Mouse (Mus musculus): Measurements from ENCODE around the gene Ank.

Ank gene

DNA sequence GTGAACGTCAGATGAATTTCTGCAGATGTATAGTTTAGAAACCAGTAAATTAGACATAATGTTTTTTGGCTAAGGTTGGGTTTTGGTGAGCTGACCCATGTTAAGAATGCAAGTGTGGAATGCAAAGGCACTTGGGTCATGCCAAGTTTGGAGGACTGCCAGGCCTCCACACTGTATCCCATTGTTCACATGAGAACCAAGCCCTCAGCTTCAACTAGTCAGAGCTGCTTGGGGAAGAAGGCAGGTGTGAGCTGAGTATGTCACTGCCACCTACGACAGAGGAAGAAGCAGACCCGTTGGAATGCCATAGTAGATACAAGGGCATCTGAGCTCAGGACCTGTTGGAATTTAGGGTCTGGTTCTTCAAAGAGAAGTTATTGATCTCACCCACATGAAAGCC lies 109.5 kb downstream of the Ank start:
- DNase-seq (ENCODE audit: low spot score): no peak

DNA sequence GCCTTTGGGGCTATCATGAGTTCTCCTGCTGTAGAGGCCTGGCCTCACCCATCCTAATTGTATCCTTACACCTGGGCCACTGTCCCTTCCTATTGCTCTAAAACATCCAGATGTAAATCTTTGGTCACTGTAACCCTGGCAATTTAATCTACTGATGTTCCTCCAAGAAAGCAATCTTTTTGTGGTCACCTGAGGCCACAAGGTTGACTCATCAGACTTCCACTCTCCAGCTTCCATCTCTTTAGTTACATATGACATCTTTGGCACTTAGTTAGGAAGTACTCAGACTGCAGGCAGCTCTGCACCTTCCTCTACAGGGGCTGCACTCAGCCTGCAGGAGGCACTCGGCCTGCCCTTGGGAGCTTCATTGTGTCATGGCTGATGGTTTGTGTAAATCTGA lies 110.4 kb downstream of the Ank start:
- no peak for DNase-seq (ENCODE audit: low spot score)

DNA sequence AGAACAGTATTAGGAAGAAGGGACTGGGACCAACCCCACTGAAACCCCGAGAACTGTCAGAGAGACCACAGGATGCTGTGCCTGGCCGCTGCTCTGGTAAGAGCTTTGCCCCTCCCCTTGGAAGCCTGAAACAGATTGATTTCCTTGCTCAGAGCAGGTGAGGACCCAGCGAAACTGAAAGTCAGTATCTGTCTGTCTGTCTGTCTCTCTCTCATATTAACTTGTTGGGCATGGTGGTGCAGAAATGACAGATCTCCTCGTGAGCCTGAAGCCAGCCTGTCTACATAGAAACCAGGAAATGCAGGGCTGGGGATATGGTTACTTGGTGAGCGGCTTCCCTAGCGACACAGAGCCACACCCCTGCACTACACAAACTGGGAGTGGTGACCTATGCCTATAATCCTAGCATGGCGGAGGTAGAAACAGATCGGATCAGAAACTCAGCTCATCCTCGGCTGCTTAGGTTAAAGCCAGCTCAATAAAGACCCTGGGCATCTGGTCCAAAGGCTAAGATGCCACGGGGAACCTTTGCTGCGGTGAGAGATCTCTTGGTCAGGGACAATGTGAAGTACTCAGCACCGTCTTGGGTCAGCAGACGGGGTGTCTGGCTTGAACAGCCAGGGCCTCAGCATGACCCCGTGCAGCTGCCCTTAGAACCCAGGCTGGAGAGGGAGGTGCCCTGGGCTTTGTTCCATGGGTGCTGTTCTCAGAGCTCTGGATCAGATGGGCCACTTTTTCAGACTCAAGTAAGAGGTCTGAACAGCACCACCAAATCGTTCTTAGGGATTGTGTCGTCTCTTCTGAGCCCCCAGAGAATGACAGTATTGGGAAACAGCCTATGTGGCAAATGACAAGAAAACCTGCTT lies 111.7 kb downstream of the Ank start:
- no peak for DNase-seq (ENCODE audit: low spot score)

DNA sequence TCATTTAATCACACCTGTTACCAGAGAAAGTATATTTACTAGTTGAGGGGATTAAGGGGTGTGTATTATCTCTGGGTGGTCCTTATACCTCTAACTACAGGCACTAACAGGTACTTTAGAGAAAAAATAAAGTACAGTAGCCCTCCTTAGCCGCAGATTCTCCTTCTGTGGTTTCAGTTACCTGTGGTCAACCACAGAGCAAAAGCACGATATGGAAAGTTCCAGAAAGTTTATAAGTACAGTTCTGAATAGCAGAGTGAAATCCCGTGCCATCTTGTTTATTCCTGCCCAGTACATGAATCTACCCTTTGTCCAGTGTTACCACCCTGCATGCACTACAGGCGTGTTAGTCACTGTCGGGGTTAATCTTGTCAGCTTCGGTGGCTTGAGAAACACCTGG lies 112.4 kb downstream of the Ank start:
- no peak for DNase-seq (ENCODE audit: low spot score)

DNA sequence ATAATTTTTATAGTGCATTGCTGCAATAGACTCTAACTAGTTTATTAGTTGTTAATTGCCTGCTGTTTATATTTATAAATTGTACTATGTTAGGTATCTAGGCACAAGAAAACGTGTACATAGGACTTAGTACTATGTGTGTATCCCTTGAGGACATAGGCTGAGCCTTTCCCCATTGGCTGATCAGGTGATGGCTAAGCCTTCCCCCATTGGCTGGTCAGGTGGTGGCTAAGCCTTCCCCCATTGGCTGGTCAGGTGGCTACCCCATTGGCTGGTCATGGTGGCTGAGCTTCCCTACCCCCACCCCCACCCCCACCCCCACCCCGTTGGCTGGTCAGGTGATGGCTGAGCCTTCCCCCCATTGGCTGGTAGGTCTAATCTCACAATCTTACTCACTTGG lies 113.4 kb downstream of the Ank start:
- DNase-seq (ENCODE audit: low spot score): no peak

DNA sequence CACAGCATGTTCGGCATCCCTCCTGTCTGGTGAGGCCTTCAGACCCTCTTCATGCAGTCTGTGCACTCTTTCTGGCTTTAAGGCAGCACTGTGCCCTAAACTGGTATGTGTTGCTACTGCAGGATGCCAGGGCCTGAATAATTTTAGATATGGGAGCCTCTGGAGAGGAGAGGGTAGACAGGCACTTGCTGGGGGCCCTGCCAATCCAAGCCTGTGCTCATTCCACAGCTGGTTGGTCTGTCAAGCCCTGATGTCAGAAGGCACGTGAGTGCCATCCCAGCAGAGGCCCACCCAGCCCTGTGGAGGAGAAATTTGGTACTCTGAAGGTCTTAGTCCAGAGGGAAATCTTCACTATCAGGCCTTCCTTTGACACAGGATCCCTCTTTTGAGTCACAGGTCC lies 114.3 kb downstream of the Ank start:
- DNase-seq (ENCODE audit: low spot score): no peak

DNA sequence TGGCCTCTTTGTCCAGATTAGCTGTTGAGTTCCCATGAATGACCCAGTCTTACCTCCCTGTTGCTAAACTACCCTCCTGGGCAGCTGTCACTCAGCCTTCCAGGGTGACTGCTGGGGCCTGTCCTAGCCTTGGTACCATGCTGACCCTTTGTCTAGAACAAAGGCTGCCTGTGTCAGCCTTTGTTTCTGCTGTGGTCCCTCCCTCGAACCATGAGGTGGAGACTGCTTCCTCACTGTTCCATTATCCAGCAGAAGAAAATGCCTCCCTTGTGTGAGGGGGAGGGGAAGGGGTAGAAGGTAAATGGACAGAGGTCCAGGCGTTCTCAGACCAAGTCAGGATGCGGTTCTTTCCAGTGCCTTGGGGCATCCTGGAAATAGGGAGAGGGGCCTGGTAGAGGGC lies 115.2 kb downstream of the Ank start:
- DNase-seq (ENCODE audit: low spot score): no peak

DNA sequence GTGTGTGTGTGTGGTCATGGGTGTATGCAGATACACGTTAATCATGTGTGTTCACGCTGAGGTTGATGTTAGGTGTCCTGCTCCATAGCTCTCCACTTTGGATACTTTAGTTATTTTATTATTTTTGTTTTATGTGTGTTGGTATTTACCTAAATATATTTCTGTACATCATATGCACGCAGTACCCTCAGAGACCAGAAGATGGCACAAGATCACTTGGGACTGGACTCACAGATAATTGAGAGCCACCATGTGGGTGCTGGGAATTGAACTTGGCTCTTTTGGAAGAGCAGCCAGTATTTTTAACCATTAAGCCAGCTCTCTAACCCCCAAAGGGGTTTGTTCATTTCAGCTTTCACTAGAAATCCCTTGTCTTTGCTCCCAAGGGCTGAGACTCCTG lies 116.0 kb downstream of the Ank start:
- DNase-seq (ENCODE audit: low spot score): no peak

DNA sequence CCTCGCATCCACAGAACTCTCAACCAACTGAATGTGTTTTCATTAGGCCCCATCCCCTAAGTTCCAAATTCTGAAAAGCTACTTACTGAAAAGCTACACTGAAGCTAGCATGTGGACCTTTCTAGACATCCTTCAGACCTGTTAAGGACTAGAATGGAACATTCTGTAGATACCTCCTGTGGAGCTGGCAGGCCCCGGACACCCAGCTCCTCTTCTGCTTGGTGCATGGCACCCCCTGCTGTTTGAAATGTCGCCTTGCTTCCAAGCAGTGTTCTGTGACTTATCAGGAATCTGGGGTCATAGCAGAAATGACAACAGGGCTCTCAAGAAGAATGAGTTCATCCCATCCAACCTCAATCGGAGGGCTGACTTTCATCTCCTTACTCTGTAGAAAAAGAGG lies 116.6 kb downstream of the Ank start:
- DNase-seq (ENCODE audit: low spot score): no peak

DNA sequence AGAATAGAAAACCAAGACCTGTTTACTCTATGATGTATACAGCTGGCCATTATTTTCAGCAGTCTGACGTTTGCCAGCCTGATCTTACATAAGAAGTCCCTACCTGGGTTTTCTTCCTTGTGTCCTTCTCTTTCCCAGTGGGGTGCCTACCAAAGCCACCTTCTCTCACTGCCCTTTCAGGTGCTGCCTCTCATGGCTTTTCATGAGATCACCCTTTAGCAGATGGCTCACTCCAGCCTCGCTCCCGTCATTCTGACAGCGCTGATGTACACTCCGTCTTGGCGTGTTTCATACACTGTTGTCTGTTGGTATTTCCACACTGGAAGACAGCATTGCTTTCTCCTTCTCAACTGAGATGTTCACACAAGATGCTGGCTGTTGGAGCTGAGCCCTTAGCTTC lies 117.1 kb downstream of the Ank start:
- no peak for DNase-seq (ENCODE audit: low spot score)

DNA sequence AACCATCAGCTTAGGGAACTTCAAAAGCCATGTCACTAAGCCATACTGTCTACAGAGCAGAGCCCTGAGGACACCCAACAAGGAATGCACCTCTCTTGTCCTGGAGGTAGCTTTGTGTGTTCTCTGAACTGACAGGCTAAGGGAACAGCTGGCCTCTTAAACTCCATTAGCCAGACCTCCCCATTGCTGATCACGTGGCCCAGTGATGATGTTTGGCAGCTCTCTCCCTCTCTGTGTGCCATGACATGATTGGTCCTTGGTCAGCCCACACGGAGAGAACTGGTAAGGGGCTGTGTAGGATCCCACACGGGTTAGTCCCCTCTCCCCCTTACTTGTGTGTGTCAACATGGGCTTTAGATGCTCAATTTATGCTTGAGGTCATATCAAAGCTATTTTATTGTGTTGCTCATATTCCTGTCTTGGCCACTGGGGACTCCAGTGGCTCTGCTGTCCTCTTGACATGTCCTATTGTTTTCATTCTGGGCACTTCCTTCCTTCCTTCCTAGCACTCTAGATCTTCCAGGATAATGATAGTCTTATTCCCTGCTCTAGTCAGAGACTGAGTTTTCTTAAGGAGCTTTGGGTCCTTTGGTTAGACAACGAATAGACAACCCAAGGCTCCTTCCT lies 119.1 kb downstream of the Ank start:
- DNase-seq (ENCODE audit: low spot score): no peak

DNA sequence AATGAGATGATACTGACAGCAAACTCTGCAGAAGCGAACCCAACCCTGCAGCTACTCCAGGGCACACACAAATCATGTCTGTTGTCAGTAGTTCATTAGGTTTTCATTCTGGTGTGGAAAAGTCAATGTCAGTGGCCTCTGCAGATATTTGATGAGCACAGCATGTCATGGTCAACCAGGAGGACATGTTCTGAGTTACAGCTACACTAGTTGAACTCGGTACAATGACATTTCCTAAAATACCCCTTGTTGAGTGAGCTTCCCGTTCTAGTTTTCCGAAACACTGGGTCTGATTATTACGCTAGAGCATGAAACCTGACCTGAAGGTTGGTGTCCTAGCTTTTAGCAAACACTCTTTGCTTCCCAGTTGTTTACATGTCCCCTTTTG lies 119.6 kb downstream of the Ank start:
- no peak for DNase-seq (ENCODE audit: low spot score)

DNA sequence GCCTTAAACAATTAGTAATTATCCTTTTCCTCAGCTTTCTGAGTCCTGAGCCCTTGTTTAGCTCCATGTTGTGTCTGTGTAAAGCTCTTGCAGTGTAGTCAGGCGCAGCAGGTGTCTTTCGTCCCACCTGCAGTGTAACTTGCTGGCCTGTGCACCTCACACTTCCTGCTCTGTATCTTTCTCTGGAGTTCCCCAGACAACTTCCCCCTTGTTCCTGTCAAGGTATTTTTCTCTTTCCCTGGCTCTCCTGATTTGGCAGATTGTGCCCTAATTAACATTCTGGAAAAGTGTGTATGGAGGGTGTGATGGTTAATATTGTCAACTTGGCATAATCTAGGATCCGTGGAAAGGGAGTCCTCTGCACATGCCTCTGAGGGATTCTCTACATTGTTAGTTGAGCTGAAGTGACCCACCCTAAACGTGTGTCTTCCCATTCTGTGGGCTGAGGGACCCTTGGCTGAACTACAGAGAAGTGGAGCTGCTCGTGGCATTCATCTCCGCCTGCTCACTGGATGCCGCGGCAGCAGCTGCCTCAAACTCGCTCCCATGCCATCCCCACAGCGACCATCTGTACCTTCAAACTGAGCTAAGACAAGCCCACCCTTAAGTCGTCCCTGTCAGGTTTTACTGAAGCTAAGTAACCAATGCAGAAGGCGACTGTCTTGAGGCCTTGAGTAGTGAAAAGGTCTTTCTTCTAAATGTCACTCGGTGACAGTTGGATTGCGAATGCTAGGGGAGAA lies 121.8 kb downstream of the Ank start:
- no peak for DNase-seq (ENCODE audit: low spot score)

DNA sequence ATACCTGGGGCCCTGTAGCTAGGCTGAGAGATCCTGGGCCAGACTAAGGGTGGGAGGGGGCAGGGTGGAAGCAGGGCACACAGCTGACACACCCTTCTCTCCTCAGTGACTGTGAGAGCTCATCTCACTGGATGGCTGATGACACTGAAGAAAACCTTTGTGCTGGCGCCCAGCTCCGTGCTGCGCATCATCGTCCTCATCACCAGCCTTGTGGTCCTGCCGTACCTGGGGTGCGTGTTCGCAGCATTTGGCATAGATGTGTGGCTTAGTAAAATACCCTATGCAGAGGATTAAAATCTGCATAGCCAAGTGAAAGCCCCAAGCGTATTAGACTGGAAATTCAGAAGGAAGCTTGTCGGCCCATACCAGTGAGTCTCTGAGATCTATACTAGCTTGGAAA lies 124.3 kb downstream of the Ank start:
- DNase-seq (ENCODE audit: low spot score): no peak

DNA sequence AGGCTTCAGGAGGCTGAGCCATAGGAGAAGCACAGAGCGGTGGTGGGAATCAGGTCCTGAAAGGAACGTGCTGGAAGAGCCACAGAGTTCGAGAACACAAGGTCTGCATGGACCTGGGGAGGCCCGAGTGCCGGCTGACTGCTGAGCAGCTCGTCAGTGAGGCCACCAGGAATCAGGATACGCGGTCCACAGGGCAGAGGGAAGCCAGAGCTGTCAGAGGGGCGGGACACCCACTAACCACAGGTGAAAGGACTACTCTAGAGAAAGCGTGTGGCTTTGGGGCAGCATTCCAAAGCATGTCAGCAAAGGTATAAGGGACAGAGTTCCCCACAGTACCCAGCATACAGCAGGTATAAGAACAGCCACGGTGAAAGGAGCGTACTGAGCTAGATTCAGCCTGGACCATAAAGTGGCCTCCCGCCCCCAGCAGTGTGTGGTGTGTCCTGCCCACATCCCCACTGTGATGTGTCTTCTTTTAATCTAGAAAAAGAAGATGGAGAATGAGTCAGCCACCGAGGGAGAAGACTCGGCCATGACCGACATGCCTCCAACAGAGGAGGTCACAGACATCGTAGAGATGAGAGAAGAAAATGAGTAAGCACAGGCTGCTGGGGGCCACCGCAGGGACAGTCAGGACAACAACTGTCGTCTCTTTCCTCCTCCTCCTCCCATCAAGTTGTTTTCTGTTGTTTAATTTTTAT lies 126.3 kb downstream of the Ank start:
- no peak for DNase-seq (ENCODE audit: low spot score)

DNA sequence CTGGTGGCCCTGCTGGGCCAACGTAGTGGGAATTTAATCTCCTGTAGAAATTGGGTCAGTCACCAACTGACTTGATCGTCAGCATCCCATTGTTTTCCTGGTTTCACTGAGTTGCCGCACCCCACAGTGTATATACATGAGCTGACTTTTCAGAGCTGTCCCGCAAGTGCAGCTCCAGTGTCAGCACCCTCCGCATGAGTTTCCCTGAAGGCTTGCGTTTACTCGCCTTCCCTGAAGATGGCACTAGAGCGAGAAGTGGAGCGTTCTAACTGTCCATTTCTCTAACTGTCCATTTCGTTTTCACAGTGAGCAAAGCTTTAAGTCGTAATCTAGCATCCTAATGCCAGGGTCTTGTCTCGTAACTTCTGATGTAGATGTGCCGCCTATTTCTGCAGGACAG lies 127.2 kb downstream of the Ank start:
- DNase-seq (ENCODE audit: low spot score): no peak

DNA sequence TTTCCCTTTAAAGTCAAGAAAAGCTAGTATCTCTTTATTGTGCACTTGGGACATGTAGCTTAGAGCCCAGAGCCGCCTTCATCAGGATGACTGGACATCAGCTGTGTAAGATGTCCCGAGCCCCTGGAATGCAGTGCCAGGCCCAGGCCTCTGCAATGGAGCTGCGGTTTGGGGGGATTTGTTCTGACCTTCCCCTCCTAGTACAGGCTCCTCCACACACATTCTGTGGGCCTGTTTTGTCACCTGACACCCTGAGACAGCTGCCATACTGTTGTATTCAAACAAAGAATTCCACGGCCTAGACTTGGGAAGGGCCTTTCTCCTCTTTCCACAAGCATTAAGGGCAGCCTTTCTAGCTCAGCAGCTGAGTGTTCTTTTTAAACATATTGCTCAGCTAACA lies 128.5 kb downstream of the Ank start:
- no peak for DNase-seq (ENCODE audit: low spot score)

DNA sequence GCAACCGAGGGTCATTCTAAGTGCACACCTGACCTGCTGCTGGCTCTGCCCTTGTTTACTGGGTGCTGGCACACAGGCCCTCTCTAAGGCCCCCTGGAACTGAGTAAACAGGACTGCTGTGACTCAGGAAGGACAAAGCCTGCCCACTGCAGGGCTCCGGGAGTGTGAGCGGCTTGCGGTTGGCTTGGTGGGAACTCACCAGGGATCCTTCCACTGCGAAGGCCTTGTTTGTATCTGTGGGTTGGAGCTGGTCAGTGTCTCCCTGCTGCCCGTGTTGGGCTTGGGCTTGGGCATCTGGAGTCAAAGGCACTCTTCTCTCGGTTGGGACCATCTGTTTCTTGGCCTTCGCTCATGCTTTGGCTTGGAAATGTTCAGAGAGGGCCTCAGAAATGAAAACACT lies 129.1 kb downstream of the Ank start:
- DNase-seq (ENCODE audit: low spot score): no peak

DNA sequence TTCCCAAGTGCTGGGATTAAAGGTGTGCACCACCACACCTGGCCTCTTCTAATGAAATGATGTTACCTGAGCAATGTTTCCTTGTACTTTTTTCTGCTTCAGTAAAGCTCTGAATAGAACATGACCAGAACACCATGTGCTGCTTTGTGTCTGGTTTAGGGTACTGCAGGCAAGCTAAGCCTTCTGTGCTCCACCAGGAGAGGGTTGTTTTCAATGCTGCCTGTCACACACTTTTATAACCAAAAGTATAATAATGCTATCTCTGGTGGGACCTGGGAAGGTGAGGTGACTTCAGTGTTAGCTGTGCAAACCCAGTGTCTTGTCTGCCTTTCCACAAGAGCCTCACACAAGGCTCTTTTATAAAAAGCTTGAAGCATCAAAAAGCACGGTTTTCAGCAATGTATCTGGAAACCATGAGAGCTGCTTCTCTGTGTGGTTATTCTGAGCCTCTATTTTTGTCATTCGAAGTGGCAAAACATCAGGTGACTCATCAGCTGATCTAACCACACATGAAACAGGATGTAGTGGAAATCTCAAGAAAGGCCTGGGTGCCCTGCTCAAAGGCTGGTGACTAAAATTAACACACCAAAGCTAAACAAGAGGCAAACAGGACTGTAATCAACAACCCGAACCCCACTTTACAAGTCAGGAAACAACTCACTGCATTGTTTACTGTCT lies 130.1 kb downstream of the Ank start:
- no peak for DNase-seq (ENCODE audit: low spot score)

DNA sequence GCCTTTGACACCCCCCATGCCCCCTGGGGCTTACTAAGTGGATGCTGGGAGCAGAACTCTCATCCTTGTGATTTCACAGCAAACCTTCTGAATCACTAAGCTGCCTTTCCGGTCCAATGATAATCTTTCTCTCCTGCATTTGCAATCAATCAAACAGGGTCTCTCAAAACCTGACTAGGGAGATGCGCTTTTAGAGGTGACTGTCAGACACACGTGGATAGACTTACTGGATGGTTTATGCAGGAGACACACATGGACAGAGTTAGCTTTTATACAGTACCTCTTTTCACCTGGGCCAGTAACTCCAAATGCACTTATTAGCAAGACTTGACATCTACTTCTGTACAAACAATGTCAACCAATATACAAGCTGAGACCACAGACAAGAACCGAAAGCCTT lies 131.0 kb downstream of the Ank start:
- DNase-seq (ENCODE audit: low spot score): no peak

DNA sequence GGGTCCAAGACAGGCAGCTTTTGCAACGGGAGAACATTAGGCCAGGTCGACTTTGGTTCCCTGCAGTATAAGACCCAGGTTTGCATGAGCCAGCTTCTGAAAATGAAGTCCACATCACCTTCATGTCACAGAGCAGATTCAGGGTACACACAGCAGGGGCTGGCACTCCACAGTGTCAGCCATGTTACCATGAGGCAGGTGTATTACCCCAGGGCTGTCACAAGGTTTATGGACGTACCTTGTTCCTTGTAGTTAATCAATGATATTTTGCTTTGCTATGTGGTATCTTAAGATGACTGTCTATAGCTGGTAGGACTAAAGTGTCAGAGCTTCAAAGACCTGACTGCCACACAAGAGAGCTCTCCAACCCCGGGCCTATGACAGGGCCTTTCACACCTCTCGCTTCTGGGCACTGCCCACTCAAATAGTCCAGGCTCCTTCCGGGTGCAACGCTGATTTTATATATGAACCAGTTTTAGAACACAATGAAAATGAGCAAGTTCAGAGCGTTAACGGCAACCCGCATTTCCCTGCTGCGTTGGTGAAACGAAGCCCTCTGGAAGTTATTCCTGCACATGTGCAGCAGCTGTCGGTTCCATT lies 132.4 kb downstream of the Ank start:
- no peak for DNase-seq (ENCODE audit: low spot score)

DNA sequence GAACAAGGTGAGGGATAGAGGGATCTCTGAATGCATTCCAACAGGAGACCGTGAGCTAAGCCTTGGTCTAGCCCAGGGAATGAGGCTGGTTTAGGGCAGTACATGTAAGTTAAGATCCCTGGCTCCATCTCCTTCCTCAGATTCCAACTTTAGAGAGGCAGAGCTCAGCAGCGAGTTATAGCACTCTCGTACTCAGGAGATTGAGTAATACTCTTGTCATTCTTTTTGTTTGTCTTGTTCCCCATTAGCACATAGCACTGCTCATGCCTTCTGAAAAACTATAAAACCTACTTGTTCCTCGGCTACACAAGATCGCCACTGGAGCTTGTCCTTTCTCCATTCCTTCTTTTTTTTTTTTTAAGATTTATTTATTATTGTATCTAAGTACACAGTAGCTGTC lies 134.0 kb downstream of the Ank start:
- DNase-seq (ENCODE audit: low spot score): no peak

All from ovary, postnatal 10 days (tissue).